Mouse (Mus musculus): ENCODE measurements at regions not wholly inside any gene's neighbourhood (a gene's known extent, or its start where the extent isn't known, plus 50 kb on each side); places are given as distances from the start of the nearest gene placed in this dataset.

DNA sequence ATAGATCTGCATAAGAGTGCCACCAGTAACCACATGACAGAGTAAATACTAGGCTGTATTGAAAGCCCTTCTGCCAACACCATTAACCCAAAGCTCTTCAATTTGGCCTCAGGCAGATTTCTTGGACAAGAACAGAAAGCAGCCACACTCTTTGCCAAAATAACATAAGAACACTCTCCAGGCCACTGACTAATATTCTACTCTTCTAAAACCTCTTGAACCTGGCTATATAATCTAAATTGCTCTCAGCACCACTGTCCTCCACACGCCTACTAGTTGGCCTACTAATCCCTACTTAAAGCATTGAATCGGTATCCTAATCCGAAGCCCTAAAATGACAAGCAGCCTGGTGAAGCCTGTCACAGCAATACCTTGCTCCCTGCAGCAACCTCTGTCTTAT is 467.5 kb downstream of the 1700129C05Rik start:
- no peak for TF ChIP-seq CTCF (IDR thresholded peaks at IDR 0.05; ENCODE audit: low read depth)
- no peak for TF ChIP-seq EP300 (IDR thresholded peaks at IDR 0.05; ENCODE audit: low read depth)
